Mouse (Mus musculus) adrenal gland, adult 2 months (tissue): Measurements from ENCODE around the gene Plagl2. TPM values are rescaled to one million over a fixed set of nuclear protein-coding genes. Genes with fewer than 3 reads are reported as not detected.
A peak's percentile ranks its signal among the peaks of the same experiment; 100 is the strongest.

Source experiments
- DNase-seq: peaks from one replicate; pipeline ENCODE4 v3.0.0; 2021
- polyA plus RNA-seq: library from polyadenylated mRNA; depleted of rRNA; stranded (reverse); fragments of >200 nt; gene quantifications from 2 replicates; pipeline ENCODE4 v1.2.3, GENCODE M21; 2012
- total RNA-seq, 2 experiments: library from RNA; stranded (reverse); gene quantifications; 2 replicates each; pipeline ENCODE4 v1.2.3; 2021

The Plagl2 gene
- total and polyA plus RNA-seq, 3 experiments: 5.2 to 9.3 (median 8.2) TPM

GRCm38 (mm10) chr2:153239021-153239859, 2.0 kb downstream of the Plagl2 start:
- DNase-seq: no peak

- DNase-seq: peak; percentile 56
Measured at GRCm38 (mm10) chr2:153238406-153238805, 2.8 kb downstream of the Plagl2 start.

GRCm38 (mm10) chr2:153237891-153238290, 3.3 kb downstream of the Plagl2 start:
- DNase-seq: no peak

- no peak for DNase-seq
Measured at GRCm38 (mm10) chr2:153237193-153237592, 4.0 kb downstream of the Plagl2 start.

- no peak for DNase-seq
Measured at GRCm38 (mm10) chr2:153228523-153228922, 12.7 kb downstream of the Plagl2 start.

GRCm38 (mm10) chr2:153227959-153228358, 13.3 kb downstream of the Plagl2 start:
- no peak for DNase-seq

GRCm38 (mm10) chr2:153225595-153225953, 15.7 kb downstream of the Plagl2 start:
- no peak for DNase-seq

- DNase-seq: peak; percentile 41
Measured at GRCm38 (mm10) chr2:153224946-153225594, 16.2 kb downstream of the Plagl2 start, which contains the start of gene Tspyl3. Gene Tspyl3 (minus strand): TSS chr2:153225441.

GRCm38 (mm10) chr2:153222566-153222965, 18.7 kb downstream of the Plagl2 start:
- DNase-seq: no peak

- no peak for DNase-seq
Measured at GRCm38 (mm10) chr2:153222130-153222529, 19.1 kb downstream of the Plagl2 start.

- no peak for DNase-seq
Measured at GRCm38 (mm10) chr2:153221620-153222019, 19.6 kb downstream of the Plagl2 start.

GRCm38 (mm10) chr2:153218516-153218915, 22.7 kb downstream of the Plagl2 start:
- DNase-seq: no peak

GRCm38 (mm10) chr2:153217826-153218340, 23.3 kb downstream of the Plagl2 start:
- no peak for DNase-seq

GRCm38 (mm10) chr2:153215421-153215820, 25.8 kb downstream of the Plagl2 start:
- DNase-seq: no peak

GRCm38 (mm10) chr2:153214771-153215259, 26.4 kb downstream of the Plagl2 start:
- DNase-seq: no peak

GRCm38 (mm10) chr2:153213351-153213750, 27.9 kb downstream of the Plagl2 start:
- DNase-seq: no peak

- DNase-seq: no peak
Measured at GRCm38 (mm10) chr2:153211451-153211850, 29.8 kb downstream of the Plagl2 start.

GRCm38 (mm10) chr2:153209286-153209685, 31.9 kb downstream of the Plagl2 start:
- DNase-seq: peak; percentile 78

- no peak for DNase-seq
Measured at GRCm38 (mm10) chr2:153208149-153208548, 33.1 kb downstream of the Plagl2 start.

- DNase-seq: peak; percentile 80
Measured at GRCm38 (mm10) chr2:153202766-153203165, 38.5 kb downstream of the Plagl2 start.

- DNase-seq: no peak
Measured at GRCm38 (mm10) chr2:153199114-153199513, 42.1 kb downstream of the Plagl2 start.

- no peak for DNase-seq
Measured at GRCm38 (mm10) chr2:153198485-153198884, 42.7 kb downstream of the Plagl2 start.

- DNase-seq: no peak
Measured at GRCm38 (mm10) chr2:153194255-153194654, 47.0 kb downstream of the Plagl2 start.
